Mouse (Mus musculus) cerebellum, adult (tissue): ENCODE results near the gene Pou2f2.

Experiments used
- ATAC-seq: cut with Nextera tagmentation; 2 replicates; pipeline ENCODE4 v1.9.2; 2017; ENCODE audit warnings: mild to moderate bottlenecking, moderate library complexity, mixed read lengths; ENCODE audit not compliant: insufficient number of reproducible peaks, low FRiP score, low TSS enrichment

Pou2f2 gene

DNA sequence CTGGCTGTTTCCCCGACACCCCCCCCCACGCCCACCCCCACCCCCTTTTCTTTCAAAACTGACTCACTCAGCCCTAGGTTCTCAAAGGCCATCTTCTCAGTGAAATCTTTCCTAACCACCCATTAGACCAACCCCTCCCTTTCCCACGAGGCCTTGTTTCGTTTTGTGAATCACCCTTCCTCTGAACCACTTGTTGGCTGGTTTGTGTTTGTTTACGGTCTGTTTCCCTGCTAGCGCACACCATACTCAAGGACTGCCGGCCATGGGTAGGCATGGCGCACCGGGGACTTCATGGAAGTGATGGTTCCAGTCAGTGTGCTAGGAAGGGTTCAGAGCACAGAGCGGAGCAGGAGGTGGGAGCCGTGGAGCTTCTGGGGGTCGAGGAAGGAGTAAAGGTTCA is 70.2 kb downstream of the Pou2f2 start:
- ATAC-seq, result no peak

DNA sequence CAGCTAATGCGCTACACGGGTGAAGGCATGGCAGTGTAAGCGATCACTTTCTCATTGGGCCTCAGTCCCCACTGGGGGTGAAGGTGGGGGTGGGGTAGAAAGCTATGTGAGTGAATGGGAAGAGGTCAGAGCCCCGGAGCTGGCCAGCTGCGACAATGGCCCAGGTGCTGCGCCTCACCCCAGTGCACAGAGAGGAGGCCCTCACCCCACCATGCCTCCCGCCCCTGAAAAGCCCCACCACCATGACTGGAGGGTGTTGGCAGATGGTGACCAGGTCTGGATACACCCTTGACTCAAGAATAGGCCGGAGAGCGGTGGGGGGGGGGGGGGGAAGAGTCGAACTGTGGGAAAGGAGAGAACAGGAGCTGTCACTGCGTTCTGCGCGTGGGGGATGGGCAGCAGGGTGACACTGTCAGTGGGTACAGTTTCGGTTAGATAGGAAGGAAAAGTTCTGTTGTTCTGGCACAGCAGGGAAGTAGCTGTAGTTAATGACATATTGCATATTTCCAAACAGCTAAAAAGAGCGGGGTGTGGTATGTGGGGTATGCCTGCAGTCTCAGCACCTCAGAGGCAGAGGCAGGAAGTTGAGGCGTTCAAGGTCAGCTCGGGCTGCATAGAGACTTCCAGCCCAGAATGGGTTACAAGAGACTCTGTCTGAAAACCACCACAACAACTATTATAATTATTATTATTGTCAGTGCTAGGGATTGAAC is 72.6 kb downstream of the Pou2f2 start:
- ATAC-seq, result no peak

DNA sequence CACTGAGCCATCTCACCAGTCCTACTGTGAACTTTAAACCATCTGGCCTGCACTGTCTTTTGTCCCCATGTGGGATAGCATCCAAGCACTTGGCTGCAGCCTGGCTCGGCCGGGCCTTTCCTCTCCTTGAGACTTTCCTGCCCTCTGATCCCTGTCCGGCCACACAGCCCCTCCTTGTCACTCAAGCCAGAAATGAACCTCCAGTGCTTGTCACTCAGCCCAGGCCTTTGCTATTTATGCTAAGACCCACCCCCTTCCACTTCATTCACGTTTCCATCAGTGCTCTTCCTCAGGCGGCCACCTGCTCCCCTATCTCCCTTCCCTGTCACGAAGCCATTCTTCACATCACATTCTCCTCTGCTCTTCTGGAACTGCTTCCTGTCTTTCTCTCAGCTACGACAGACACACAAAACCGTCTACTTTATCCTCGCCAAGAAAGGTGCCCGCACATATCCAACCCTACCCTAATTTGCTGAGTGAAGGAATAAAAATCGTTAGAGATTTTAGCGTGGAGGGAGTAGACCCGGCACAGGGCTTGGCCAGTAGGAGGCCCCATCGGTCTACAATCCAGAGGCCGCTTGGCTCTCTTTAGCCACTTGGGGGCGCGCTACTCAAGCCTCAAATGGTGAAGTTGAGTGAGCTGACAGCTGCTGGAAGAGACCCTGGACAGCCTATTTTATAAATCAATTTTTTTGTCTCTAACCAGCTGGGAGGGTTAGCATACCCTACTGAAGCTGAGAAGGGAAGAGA is 73.9 kb downstream of the Pou2f2 start:
- ATAC-seq, result peak; percentile 52; the same call in 1 of the 2 replicates

DNA sequence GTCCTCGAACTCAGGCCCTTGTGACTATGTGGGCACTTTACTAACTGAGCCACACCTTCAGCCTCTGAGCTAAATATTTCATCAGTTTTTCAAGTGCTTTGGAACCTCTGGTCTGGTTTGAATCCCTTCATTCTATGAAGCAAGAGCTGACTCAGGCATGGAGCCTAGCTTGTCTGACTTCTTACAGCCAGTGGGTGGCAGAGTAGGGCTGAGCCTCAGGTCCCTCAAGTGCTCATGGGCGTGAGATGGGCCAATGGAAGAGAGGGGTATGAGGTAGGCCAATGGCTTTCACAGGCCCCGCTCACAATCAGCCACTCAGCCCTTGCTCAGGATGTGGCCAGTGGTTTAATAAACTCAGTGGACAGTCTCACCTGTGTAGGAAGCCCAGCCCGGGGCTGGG is 79.9 kb downstream of the Pou2f2 start:
- no peak for ATAC-seq

DNA sequence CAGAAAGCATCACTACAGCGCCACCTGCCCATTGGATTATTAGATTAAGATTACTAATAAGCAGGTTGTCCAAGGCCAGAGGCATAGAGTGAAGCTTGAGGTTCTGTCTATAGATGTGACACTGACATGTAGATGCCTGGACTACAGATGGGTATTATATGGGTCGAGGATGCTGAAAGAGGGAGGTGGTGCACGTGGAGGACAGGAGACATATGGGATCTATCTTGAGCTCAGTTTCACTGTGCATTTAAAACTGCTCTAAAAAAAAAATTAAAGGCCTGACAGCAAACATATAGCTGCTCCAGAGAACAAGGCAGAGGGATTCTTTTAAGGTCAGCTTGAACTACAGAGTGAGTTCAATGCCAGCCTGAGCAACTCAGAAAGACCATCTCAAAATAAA is 81.4 kb downstream of the Pou2f2 start:
- ATAC-seq, result no peak

DNA sequence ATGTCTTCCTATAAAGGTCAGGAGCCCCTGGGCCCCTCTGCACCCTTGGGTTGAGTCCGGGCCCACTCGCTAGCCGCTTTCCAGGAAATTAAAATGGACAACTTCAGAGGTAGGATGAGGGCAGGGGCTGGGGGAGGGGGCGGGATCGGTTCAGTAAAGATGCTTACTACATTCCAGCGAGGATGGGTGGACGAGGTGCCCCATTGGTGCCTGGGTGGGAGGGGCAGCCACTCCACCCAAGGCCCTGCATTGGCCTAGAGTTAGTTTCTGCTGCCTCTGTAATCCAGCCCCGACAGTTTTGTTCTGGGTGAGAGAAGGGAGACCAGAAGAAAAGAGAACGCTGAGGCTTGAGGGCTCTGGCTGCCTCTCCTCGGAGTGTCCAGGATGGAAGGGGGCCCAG is 89.7 kb downstream of the Pou2f2 start:
- no peak for ATAC-seq

DNA sequence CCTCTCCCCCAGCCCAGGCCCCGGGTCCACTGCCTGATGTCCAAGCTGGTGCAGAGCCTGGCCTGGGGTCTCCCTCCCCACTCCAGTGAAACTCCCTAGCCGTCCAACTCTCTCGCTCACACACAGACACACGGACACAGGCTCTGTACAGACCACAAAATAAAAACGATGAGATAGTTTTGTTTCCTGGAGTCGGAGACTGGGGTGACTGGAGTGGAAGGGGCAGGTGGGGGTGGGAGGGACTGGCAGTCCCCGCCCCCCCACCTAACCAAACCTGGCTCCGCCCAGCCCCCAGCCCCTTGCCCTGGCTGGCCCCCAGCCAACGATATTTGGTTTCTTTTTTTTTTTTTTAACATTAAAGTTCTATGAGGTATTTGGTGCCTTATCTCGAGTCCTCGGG is 90.6 kb downstream of the Pou2f2 start:
- no peak for ATAC-seq

DNA sequence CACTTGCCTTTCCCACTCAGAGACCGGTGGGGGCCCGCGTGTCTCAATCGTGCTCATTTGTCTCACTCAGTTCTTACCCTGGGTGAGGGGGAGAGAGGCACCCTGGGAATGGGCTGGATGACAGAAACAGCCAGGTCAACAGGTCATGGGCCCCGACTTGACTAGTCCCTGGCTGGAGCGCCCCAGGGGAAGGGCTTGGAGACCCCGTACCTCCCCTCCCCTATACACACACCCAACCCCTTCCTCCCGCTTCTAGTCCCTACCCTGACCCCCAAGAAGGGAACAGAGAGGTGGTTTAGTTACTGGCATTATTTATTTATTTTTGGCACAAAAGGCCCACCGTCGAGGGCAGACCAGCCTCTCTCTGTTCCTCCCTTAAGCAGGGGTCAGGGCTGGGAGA is 91.0 kb downstream of the Pou2f2 start:
- no peak for ATAC-seq

DNA sequence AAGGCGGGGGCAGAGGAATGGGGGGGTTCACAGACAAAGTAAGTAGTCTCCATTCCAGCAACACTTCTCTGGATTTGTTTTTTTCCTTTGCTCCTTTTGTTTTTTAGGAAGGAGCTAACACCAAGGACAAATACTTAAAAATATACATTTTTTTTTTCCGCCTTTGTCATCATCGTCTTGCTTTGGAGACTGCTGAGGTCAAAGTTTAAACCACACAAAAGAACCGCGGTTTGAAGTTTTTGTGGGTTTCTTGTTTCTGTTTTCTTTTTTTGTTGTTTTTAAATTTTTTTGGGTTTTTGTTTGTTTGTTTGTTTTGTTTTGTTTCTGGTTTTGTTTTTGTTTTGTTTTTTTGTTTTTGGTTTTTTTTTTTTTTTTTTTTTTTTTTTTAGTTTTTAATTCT is 91.6 kb downstream of the Pou2f2 start:
- no peak for ATAC-seq

DNA sequence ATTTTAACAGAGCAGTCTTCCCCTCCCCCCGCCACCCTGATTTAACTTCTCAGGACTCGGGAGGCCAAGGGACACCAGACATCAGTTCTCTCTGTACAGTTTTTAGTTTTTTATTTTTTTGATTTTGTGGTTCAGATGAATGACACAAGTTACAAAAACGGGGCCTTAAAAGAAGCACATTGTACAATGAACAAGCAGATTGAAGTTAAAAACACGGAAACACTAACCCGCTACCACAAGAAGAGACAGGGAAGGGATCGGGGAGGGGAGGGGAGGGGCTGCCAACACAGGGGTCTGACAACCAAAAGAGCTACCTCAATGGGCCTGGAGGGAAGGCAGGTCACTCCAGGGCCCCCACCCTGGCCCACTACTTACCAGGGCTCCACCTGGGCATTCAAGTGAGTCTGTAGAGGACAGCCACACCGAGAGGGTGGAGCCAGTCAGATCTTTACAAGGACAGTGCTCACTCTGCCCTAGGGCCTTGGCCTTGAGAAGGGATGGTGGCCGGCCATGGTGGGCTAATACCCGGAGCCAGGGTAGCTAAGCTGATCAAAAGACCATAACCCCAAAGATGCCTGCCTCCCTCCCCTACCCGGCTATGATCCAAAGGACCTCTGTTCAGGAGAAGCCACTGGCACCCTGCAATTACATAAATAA is 92.1 kb downstream of the Pou2f2 start:
- no peak for ATAC-seq

DNA sequence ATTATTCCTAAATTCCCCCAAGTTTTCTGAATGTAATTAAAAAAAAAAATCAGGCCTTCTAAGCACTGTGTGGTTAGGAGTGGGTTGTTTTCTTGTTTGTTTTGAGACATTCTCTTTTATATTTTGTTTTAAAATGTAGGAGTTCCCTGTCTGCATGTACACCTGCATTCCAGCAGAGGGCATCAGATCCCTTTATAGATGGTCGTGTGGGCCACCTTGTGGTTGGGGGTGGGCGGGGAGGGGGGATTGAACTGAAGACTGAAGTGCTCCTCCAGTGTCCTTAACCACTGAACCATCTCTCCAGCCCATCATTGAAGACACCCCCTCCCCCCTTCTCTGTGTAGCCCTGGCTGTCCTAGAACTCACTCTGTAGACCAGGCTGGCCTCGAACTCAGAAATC is 92.9 kb downstream of the Pou2f2 start:
- no peak for ATAC-seq

DNA sequence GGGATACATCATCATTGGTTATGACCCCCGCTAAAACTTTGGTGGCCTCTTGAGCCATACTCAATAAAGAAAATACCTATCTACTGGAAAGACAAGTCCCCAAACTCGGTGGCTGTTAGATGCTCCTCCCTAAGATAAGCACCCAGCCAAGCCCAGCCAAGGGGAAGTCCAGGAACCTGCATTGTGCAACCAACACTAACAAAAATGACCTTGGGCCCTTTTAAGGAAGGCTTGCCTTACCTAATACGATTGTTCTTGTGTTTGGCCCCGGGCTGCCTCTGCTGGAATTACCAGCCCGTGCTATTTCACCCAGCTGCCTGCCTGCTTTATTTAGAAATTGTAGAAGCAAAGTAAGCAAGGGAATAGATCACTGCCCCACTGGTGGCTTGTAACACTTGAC is 94.9 kb downstream of the Pou2f2 start:
- ATAC-seq, result no peak

DNA sequence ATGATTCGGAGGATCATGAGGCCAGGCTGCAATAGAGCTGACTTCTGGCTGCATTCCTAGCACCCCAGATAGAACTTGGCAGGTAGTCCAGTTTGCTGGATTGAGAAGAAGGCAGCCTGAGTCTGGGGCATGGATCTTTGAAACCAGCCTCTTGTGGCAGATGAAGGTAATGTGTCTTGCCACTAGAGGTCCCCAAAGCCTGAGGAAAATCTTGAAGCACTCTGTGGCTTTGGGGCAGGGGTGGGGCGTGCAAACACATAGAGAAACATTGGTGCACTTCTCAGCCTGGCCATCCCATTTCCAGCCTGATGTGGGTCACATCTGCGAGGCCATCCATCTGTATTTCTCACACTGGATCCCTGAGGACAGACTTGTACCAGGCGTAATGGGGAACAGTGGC is 97.0 kb downstream of the Pou2f2 start:
- ATAC-seq, result no peak

DNA sequence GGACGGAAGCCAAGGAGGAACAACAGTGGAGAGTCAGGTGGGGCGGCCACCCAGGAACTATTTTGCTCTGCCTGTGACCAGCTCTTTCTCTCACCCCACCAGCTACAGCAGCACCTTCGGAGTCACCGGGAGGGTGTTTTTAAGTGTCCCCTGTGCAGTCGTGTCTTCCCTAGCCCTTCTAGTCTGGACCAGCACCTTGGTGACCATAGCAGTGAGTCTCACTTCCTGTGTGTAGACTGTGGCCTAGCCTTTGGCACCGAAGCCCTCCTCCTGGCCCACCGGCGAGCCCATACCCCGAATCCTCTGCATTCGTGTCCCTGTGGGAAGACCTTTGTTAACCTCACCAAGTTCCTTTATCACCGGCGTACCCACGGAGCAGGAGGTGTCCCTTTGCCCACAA is 99.1 kb downstream of the Pou2f2 start:
- no peak for ATAC-seq

DNA sequence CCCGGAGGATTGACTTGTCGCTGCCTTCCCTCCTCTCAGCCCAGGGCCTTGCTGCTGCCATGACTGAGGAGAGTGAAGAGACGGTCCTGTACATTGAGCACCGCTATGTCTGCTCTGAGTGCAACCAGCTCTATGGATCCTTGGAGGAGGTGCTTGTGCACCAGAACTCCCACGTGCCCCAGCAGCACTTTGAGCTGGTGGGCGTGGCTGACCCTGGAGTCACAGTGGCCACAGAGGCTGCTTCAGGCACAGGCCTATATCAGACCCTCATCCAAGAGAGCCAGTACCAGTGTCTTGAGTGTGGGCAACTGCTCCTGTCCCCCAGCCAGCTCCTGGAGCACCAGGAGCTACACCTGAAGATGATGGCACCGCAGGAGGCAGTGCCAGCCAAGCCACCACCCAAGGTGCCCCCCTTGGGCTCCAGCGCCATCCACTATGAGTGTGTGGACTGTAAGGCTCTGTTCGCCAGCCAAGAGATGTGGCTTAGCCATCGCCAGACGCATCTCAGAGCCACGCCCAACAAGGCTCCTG is 100.0 kb downstream of the Pou2f2 start:
- ATAC-seq, result no peak

DNA sequence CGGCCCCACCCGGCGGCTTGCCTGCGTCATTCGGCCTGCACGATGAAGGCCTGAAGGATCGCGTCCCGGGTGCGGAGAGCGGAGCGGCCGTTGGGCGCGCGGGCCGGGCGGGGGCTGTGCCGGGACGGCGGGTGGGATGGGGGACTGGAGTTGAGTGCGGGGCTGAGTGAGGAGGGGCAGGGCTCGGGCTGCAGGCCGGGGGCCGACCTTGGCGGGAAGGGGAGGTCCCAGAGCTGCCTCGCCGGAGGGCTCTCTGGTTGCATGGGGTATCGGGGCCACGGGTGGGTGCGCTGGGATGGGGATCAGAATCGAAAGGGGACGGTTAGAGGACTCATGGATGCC is 102.1 kb downstream of the Pou2f2 start:
- ATAC-seq, result no peak

DNA sequence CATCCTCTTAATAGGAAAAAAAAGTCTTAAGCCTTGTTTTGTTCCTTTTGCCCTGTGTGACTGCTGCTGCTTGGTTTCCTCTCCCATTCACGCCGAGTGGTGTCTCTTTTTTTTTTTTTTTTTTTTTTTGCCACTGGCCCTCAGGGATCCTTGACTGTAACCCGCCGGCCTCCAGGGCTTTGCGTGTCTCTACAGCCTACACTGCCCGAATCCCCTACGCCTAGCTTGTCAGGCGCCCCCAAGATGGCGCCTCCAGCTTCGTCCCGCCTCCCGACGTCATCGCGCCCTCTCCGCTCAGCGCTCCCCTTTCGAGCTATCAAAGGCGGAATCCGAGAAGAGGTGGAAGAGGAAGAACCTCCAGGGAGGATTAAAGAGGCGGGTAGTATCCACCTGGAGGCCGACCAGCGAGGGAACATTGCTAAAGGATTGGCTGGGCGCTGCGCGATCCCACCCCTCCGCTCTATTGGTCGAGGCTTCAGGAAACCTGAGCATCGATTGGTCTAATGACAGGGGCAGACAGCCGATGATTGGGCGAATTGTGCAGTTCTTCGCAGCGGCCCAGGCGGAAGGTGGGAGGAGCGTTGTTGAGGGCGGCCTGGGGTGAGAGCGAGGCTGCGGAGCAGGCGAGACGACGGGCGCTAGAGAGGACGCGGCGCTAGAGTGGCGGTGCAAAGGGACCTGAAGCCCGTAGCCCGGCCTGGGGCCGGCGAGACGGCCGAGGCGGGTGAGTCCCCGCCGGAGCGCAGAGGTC is 102.7 kb downstream of the Pou2f2 start:
- ATAC-seq, result peak; percentile 96

DNA sequence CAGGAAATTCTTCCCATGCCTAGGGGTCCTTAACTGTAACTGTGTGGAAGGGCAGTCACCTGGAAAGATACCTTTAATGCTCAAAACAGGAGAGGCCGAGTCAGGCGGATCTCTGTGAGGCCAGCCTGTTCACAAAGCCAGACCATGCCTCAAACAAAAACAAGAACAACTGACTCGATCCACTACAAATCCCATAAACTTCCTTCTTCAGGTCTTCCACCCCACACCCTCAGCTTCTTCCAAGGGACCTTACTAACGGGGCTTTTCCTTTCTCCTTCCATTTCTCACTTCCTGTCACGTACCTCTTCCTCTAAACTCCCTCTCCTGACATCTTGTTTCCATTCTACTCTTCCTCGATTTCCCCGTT is 103.2 kb downstream of the Pou2f2 start:
- no peak for ATAC-seq

DNA sequence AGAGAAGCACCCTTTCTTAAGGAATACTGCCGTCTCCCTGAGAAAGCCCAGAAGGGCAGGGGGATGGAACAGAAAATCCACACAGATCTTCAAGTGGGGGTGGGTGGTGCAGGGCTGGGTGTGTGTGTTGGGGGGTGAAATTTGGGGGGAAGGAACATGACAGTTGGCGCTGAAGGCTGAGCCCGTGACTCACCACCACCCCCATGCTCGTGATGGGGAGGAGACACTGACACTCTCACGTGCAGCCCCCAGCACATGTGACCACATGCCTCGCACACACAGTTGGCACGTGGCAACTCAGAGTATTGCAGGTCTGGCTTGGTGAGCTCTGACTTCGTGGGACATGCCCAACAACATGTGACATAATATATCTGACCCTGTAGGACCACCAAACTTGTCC is 105.6 kb downstream of the Pou2f2 start:
- no peak for ATAC-seq

DNA sequence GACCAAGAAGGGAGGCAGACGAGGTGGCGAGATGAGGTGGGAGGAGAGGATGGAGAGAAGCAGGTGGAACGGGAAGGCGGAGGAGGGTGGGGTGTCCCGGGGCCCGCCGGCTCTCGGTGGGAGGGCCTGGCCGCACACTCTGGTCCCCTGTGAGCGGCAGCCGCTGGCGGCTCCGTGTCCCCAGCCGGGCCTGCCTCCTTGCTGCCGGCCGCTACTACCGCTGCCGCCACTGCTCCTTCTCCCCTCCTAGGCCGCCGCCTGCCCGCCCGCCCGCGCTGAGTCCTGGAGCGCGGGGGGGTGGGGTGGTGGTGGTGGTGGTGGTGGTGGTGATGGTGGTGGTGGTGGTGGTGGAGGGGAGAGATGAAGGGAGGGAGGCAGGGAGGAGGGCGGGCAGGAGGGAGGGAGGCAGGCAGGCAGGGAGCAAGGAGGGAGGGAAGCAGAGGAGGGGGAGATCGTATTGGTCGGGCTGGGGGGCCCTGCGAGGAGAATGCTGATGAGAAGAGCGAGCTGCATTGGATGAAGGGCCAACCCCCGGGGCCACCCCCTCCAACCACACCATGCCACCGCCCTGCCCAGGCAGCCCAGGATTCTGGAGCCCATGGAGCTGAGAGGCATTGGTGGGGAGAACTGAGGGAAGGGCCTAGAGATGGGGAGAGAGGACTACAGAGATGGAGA is 106.7 kb downstream of the Pou2f2 start:
- ATAC-seq, result no peak
